Mouse (Mus musculus) kidney, adult 2 months (tissue): ENCODE measurements around the gene Ddx49.

ENCODE experiments used
- CTCF ChIP-seq: fragments of 200-500 bp; conservative IDR thresholded peaks from 2 replicates; pipeline ENCODE4 v1.5.1; 2011; ENCODE audit warnings: low read depth, mild to moderate bottlenecking, control low read depth, low read length, moderate library complexity, mixed read lengths; ENCODE audit not compliant: insufficient read depth, insufficient read length
- POLR2A ChIP-seq: fragments of 200-500 bp; IDR thresholded peaks from one replicate; pipeline ENCODE4 v1.6.1; 2011; ENCODE audit warnings: low read depth, low read length, control low read depth

DNA sequence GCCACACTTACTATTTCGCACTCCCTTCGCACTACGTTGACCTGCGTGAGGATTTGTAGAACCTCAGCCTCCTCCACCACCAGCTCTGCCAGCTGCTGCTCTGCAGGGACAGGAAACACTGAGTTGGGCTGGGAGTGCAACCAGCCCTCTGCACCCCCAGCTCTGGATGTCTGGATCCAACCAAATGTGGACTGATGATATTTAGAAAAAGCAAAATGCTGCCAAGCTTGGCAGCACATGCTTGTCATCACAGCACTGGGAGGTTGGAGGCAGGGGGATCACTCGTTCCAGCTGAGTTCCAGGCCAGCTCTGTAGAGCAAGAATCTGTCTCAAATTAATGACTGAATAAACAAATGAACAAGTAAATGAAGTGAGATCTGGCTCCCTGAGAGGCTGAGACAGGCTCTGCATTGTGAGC lies 8.3 kb downstream of the Ddx49 start:
- TF ChIP-seq CTCF (no peak), POLR2A (no peak)
